8 mouse cellular contexts compared by ENCODE assay signal in genomic region chr19:46857277-46857989, GRCm38 (mm10).
DNase-seq lines count a peak whose midpoint lies in the region; ATAC-seq lines count a peak whose summit lies in the region.
"Had no signal": no experiment of that assay in that cellular context is flagged by ENCODE, and none has a peak within 500 bp of the region (broad histone marks: within the 10 kb centered on the region; RNA-seq: fewer than 3 reads in every experiment).

No protein-coding gene starts in this region.

- WGBS in embryonic facial prominence, embryonic 10.5 days, result 68% methylated on average over 9 of the region's 9 CpGs
- 50% methylated on average over 9 of the region's 9 CpGs for WGBS in kidney, embryonic 14.5 days

- intact Hi-C loops in left cerebral cortex, postnatal 25 days (cut with DNase I), result no loop called here

- peak; percentile 34 for DNase-seq in lung, postnatal 36 days
- no peak for DNase-seq in lung, postnatal 10 days
- DNase-seq in embryonic facial prominence, embryonic 10.5 days (ENCODE audit: low spot score), result peak; percentile 22
- DNase-seq in retina, embryonic 14.5 days (ENCODE audit: low spot score), result peak; percentile 49
- DNase-seq in gastrocnemius, adult 18-20 months (ENCODE audit: low spot score), result no peak
- no peak for DNase-seq in left cerebral cortex, postnatal 25 days (ENCODE audit: low spot score in 2 of 2)

- no peaks in the 10 kb centered on the region for H3K9me3 ChIP-seq in embryonic facial prominence, embryonic 10.5 days
- no peaks in the 10 kb centered on the region for H3K9me3 ChIP-seq in kidney, embryonic 14.5 days (ENCODE audit: control insufficient read depth, low read length)
- H3K9me3 ChIP-seq: embryonic facial prominence, embryonic 13.5 days had no signal

- H3K9ac ChIP-seq in kidney, embryonic 14.5 days (ENCODE audit: low read depth, low read length), result no peak overlapping the region
- H3K9ac ChIP-seq: embryonic facial prominence, embryonic 13.5 days had no signal

- no peaks in the 10 kb centered on the region for H3K27me3 ChIP-seq in embryonic facial prominence, embryonic 10.5 days (replicated peaks; ENCODE audit: low read depth, poor library complexity, severe bottlenecking)
- no peaks in the 10 kb centered on the region for H3K27me3 ChIP-seq in kidney, embryonic 14.5 days (ENCODE audit: control insufficient read depth, insufficient read depth, low read length)
- H3K27me3 ChIP-seq: embryonic facial prominence, embryonic 13.5 days had no signal

- no peak overlapping the region for H3K4me2 ChIP-seq in kidney, embryonic 14.5 days (replicated peaks; ENCODE audit: low read depth, low read length)
- H3K4me2 ChIP-seq: embryonic facial prominence, embryonic 13.5 days had no signal

- H3K27ac ChIP-seq in embryonic facial prominence, embryonic 10.5 days (replicated peaks), result no peak overlapping the region
- H3K27ac ChIP-seq in kidney, embryonic 14.5 days (ENCODE audit: low read depth, low read length), result no peak overlapping the region
- H3K27ac ChIP-seq: embryonic facial prominence, embryonic 13.5 days had no signal

- ATAC-seq in kidney, embryonic 14.5 days (ENCODE audit: low FRiP score, low TSS enrichment), result peak; percentile 43; the same call in 1 of the 2 replicates

- H3K36me3 ChIP-seq in embryonic facial prominence, embryonic 10.5 days (replicated peaks), result no peaks in the 10 kb centered on the region
- H3K36me3 ChIP-seq in kidney, embryonic 14.5 days (ENCODE audit: control insufficient read depth, insufficient read depth, low read length), result no peaks in the 10 kb centered on the region

- peaks cover 28% of the 10 kb centered on the region for H3K4me1 ChIP-seq in embryonic facial prominence, embryonic 10.5 days
- peaks cover 12% of the 10 kb centered on the region; the same call in 1 of the 2 replicates for H3K4me1 ChIP-seq in kidney, embryonic 14.5 days (ENCODE audit: control insufficient read depth, insufficient read depth, low read length)

- H3K4me3 ChIP-seq in embryonic facial prominence, embryonic 10.5 days, result no peak overlapping the region
- no peak overlapping the region for H3K4me3 ChIP-seq in kidney, embryonic 14.5 days (ENCODE audit: low read length)
- H3K4me3 ChIP-seq: embryonic facial prominence, embryonic 13.5 days had no signal

Comparison
In these comparisons a context has a peak if more than half of its experiments do, and no peak if none do; other contexts are left out.
1. DNase-seq: peak in lung, postnatal 36 days (single experiment), embryonic facial prominence, embryonic 10.5 days (single experiment) and retina, embryonic 14.5 days (single experiment); none in lung, postnatal 10 days (single experiment), gastrocnemius, adult 18-20 months (single experiment) and left cerebral cortex, postnatal 25 days (0 of 2).